Mouse (Mus musculus) heart, adult 2 months (tissue): ENCODE data around the gene Ehd2.

Experiments
- CTCF ChIP-seq: fragments of 200-600 bp; IDR thresholded peaks from 2 replicates; pipeline ENCODE4 v1.8.1; 2022; ENCODE audit warnings: antibody characterized with exemption, mild to moderate bottlenecking, moderate library complexity
- EP300 ChIP-seq: fragments of 200-500 bp; IDR thresholded peaks from 2 replicates; pipeline ENCODE4 v1.6.1; 2011; ENCODE audit warnings: low read depth, low read length, control low read depth; ENCODE audit not compliant: insufficient read depth
- POLR2A ChIP-seq: fragments of 200-500 bp; IDR thresholded peaks from 2 replicates; pipeline ENCODE4 v1.6.1; 2011; ENCODE audit warnings: mild to moderate bottlenecking, low read depth, low read length, control low read depth; ENCODE audit not compliant: insufficient read depth

GRCm38 (mm10) chr7:15953307-15954074, 13.9 kb downstream of the Ehd2 start:
- TF ChIP-seq POLR2A (no peak), CTCF (peak; percentile 66), EP300 (no peak)
